Mouse (Mus musculus): ENCODE results near the gene Chn2. TPM values are rescaled to one million over a fixed set of nuclear protein-coding genes. Genes with fewer than 3 reads are reported as not detected.

The Chn2 gene
- polyA plus RNA-seq, 1 experiment = 574 TPM

DNA sequence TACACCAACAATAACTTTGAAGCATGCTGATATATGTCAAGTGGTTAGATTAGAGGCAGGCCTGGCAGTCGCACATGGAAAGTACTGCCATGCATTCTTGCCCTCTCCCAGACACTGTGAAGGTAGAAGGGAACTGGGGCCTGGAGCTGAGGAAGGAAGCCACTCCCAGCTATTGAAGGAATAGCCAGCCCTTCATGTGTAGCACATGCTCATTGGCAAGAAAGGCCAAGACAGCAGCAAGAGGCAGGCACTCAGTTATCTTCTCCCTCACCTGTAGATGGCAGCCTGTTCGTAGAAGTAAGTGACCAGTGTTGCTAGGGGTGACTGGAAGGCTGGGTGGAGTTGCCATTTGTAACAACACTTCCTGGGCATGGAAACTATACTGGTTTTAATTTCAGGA, 165.6 kb downstream of the Chn2 start:
- peak; percentile 20; the same call in 1 of the 2 replicates for TF ChIP-seq CTCF (IDR thresholded peaks at IDR 0.05; ENCODE audit: borderline replicate concordance, insufficient read depth, low read depth, low read length)
- no peak for TF ChIP-seq POLR2A (IDR thresholded peaks at IDR 0.05; ENCODE audit: borderline replicate concordance, insufficient read depth, low read length)
- Histone ChIP-seq H3K4me3 (replicated peaks; ENCODE audit: insufficient read depth, low read depth, low read length) (no peak overlapping the region), H3K27ac (ENCODE audit: insufficient read depth, low read length) (no peak overlapping the region), H3K4me1 (ENCODE audit: control insufficient read depth, insufficient read depth, low read length) (peaks cover 17% of the 10 kb centered on the region), H3K27me3 (ENCODE audit: control insufficient read depth, insufficient read depth, low read length) (no peaks in the 10 kb centered on the region)
- 52% methylated on average over 2 of the region's 2 CpGs for WGBS
- DNase-seq = no peak

DNA sequence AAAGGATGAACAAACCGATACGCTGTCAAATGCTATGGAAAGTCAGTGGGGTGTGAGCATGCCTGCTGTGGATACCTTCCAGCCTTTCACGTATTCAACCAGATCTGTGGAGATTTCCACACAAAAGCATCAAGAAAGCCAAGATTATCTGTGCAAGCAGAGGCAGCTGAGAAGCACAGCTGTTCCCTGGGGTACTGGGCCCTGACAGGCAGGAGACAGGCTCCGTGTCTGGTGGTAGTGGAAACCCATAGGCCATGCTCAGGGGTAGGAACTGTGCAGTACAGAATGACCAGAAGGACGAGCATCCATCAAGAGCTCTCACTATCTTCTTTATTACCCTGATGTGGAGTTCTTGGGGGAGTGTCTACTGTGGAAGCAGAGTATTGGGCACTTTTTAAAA, 166.1 kb downstream of the Chn2 start:
- H3K4me3 ChIP-seq (replicated peaks; ENCODE audit: insufficient read depth, low read depth, low read length) = no peak overlapping the region
- H3K27ac ChIP-seq (ENCODE audit: insufficient read depth, low read length) = no peak overlapping the region
- TF ChIP-seq POLR2A (IDR thresholded peaks at IDR 0.05; ENCODE audit: borderline replicate concordance, insufficient read depth, low read length) (no peak), CTCF (IDR thresholded peaks at IDR 0.05; ENCODE audit: borderline replicate concordance, insufficient read depth, low read depth, low read length) (no peak)
- H3K4me1 ChIP-seq (ENCODE audit: control insufficient read depth, insufficient read depth, low read length) = peaks cover 20% of the 10 kb centered on the region
- no peak for DNase-seq
- WGBS = 36% methylated on average over 5 of the region's 5 CpGs
- no peaks in the 10 kb centered on the region for H3K27me3 ChIP-seq (ENCODE audit: control insufficient read depth, insufficient read depth, low read length)

DNA sequence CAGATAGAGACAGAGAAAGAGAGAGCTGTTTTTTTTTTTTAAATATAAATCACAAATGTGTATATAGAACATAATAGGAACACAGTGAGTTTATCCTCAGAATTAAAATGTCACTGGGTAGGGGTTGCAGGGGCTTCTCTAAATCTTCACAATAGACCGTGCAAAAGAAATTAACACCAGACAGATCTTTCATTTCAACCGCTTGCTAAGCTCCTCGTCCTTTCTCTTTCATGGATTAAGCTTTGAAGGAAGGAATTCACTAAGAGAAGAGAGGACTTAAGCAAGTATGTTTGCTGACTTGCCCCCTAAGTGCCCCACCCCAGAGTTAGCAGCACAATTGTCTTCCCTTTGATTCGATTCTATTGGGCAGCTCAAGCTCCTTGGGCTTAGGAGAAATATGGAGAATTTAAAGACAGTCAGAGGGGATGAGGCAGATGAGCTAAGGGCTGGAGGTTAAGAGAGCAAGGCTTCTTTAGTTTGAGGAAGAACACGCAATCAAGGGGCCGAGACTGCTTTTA, 166.9 kb downstream of the Chn2 start:
- Histone ChIP-seq H3K4me1 (ENCODE audit: control insufficient read depth, insufficient read depth, low read length) (peaks cover 20% of the 10 kb centered on the region), H3K27ac (ENCODE audit: insufficient read depth, low read length) (no peak overlapping the region), H3K27me3 (ENCODE audit: control insufficient read depth, insufficient read depth, low read length) (no peaks in the 10 kb centered on the region), H3K4me3 (replicated peaks; ENCODE audit: insufficient read depth, low read depth, low read length) (no peak overlapping the region)
- TF ChIP-seq CTCF (IDR thresholded peaks at IDR 0.05; ENCODE audit: borderline replicate concordance, insufficient read depth, low read depth, low read length) = no peak
- no peak for TF ChIP-seq POLR2A (IDR thresholded peaks at IDR 0.05; ENCODE audit: borderline replicate concordance, insufficient read depth, low read length)
- 71% methylated on average over 6 of the region's 6 CpGs for WGBS
- DNase-seq = no peak

DNA sequence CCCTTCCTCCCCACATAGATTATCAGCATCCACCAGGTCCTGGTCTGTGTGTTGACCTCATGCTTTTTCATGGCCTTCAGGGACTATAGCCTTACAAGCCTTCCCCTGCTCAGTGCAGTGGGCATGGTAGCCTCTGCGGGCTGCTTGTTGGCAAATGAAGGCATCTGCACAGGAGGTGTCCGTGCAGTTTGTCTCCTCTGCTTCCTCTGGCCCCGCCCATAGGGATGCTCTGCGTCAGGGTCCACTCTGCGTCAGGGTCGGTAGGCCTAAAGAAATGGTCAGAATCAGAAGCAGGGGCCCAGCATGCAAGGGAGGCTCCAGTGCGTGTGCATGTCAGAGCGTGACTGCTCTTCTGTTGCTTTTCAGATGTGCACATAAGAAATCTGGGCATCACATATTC, 169.4 kb downstream of the Chn2 start:
- H3K27ac ChIP-seq (ENCODE audit: insufficient read depth, low read length) = no peak overlapping the region
- no peaks in the 10 kb centered on the region for H3K27me3 ChIP-seq (ENCODE audit: control insufficient read depth, insufficient read depth, low read length)
- 45% methylated on average over 8 of the region's 8 CpGs for WGBS
- DNase-seq = no peak
- peaks cover 14% of the 10 kb centered on the region for H3K4me1 ChIP-seq (ENCODE audit: control insufficient read depth, insufficient read depth, low read length)
- TF ChIP-seq CTCF (IDR thresholded peaks at IDR 0.05; ENCODE audit: borderline replicate concordance, insufficient read depth, low read depth, low read length) = no peak
- H3K4me3 ChIP-seq (replicated peaks; ENCODE audit: insufficient read depth, low read depth, low read length) = no peak overlapping the region

DNA sequence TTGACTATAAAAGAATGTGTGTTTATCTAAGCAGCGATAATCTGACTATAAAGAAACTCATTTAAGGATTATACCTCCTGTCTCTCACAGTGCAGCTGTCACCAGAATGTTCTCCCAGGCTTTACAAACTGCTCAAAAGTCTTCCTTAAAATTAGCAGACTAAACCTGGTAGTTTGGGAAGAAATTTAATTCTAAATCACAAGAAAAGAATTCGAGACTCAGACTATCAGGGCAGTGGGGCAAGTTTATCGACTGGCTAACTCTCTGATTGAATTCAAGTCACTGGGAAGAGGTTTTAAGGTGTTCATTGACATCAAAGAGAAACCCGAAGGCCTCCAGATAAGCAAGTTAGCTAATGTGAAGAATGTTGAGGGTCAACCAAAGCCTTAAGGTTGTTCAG, 171.6 kb downstream of the Chn2 start:
- WGBS = 86% methylated on average over 4 of the region's 4 CpGs
- TF ChIP-seq CTCF (IDR thresholded peaks at IDR 0.05; ENCODE audit: borderline replicate concordance, insufficient read depth, low read depth, low read length) (no peak), POLR2A (IDR thresholded peaks at IDR 0.05; ENCODE audit: borderline replicate concordance, insufficient read depth, low read length) (no peak)
- no peak overlapping the region for H3K4me3 ChIP-seq (replicated peaks; ENCODE audit: insufficient read depth, low read depth, low read length)
- no peak for DNase-seq
- no peaks in the 10 kb centered on the region for H3K27me3 ChIP-seq (ENCODE audit: control insufficient read depth, insufficient read depth, low read length)
- peaks cover 7% of the 10 kb centered on the region; the same call in 1 of the 2 replicates for H3K4me1 ChIP-seq (ENCODE audit: control insufficient read depth, insufficient read depth, low read length)
- no peak overlapping the region for H3K27ac ChIP-seq (ENCODE audit: insufficient read depth, low read length)

DNA sequence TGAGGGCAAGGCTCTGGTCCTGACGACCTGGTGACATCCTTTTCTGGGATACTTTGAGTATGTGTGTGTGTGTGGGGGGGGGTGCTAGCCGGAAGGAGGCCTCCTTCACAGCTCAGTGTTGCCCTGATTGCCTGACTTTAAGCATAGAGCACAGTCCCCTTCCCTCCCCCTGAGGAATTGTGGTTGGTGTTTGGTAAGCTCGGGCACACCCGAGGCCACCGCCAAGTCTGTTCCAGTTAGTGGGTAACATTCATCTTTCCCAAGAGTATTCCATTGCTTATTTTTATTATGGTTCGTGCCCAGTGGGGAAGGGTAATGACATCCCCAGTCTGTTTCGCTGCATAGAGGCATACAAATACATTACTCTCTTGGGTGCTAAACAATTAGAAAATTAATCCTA, 172.6 kb downstream of the Chn2 start:
- WGBS = 72% methylated on average over 7 of the region's 7 CpGs
- Histone ChIP-seq H3K4me1 (ENCODE audit: control insufficient read depth, insufficient read depth, low read length) (peaks cover 7% of the 10 kb centered on the region; the same call in 1 of the 2 replicates), H3K27ac (ENCODE audit: insufficient read depth, low read length) (no peak overlapping the region; the same call in 1 of the 2 replicates), H3K27me3 (ENCODE audit: control insufficient read depth, insufficient read depth, low read length) (no peaks in the 10 kb centered on the region), H3K4me3 (replicated peaks; ENCODE audit: insufficient read depth, low read depth, low read length) (no peak overlapping the region)
- no peak for DNase-seq
- TF ChIP-seq POLR2A (IDR thresholded peaks at IDR 0.05; ENCODE audit: borderline replicate concordance, insufficient read depth, low read length) (no peak), CTCF (IDR thresholded peaks at IDR 0.05; ENCODE audit: borderline replicate concordance, insufficient read depth, low read depth, low read length) (no peak)

DNA sequence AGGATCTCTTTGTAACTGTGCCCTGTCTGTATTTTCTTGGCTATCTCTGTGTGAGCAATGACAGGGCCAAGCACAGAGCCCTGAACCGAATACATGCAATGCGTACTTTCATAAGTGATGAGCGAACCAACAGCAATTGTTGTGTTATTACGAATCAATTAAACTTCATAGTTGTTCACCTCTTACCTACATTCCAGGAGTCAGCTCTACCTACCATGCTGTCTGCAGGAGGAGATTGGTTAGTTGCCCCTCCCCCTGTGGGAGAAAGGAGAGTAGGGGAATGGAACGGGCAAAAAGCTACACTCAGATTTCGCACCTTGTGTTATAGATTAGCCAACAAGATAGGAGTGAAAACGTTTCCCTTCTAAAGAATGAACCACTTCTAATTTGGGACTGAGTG, 174.4 kb downstream of the Chn2 start:
- Histone ChIP-seq H3K27me3 (ENCODE audit: control insufficient read depth, insufficient read depth, low read length) (no peaks in the 10 kb centered on the region), H3K4me3 (replicated peaks; ENCODE audit: insufficient read depth, low read depth, low read length) (no peak overlapping the region)
- 81% methylated on average over 7 of the region's 7 CpGs for WGBS

DNA sequence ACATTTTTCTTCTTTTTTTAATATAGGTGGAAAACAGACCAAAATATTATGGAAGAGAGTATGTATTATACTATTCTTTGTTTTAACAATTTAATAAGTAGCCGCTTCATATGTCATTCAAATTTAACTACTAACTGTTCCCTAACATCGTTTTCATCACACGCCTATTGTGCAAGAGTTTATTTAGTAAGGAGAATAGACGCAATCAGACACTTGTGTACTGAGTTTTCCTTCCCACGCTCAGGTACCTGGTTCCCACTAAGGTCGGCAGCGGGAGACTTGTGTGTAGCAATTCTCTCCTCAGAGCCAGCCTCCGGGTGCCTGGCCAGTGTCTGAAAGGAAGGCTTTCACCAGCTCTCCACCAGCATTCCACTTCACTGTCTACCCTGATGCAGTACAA, 176.3 kb downstream of the Chn2 start:
- no peak overlapping the region for H3K27ac ChIP-seq (ENCODE audit: insufficient read depth, low read length)
- TF ChIP-seq CTCF (IDR thresholded peaks at IDR 0.05; ENCODE audit: borderline replicate concordance, insufficient read depth, low read depth, low read length) = no peak
- no peak for TF ChIP-seq POLR2A (IDR thresholded peaks at IDR 0.05; ENCODE audit: borderline replicate concordance, insufficient read depth, low read length)
- H3K4me1 ChIP-seq (ENCODE audit: control insufficient read depth, insufficient read depth, low read length) = peaks cover 18% of the 10 kb centered on the region
- H3K27me3 ChIP-seq (ENCODE audit: control insufficient read depth, insufficient read depth, low read length) = no peaks in the 10 kb centered on the region
- no peak overlapping the region for H3K4me3 ChIP-seq (replicated peaks; ENCODE audit: insufficient read depth, low read depth, low read length)
- 87% methylated on average over 8 of the region's 8 CpGs for WGBS
- DNase-seq = no peak

More for the DNA sequence above, 174.4 kb downstream of the Chn2 start:
- no peak for DNase-seq
- no peak overlapping the region for H3K27ac ChIP-seq (ENCODE audit: insufficient read depth, low read length)
- no peak for TF ChIP-seq POLR2A (IDR thresholded peaks at IDR 0.05; ENCODE audit: borderline replicate concordance, insufficient read depth, low read length)
- no peak for TF ChIP-seq CTCF (IDR thresholded peaks at IDR 0.05; ENCODE audit: borderline replicate concordance, insufficient read depth, low read depth, low read length)
- H3K4me1 ChIP-seq (ENCODE audit: control insufficient read depth, insufficient read depth, low read length) = peaks cover 11% of the 10 kb centered on the region

All from cerebellum, adult 2 months (tissue).